Mouse (Mus musculus): ENCODE measurements at regions not wholly inside any gene's neighbourhood (a gene's known extent, or its start where the extent isn't known, plus 50 kb on each side); places are given as distances from the start of the nearest gene placed in this dataset.

GRCm38 (mm10) chr4:58720682-58721081 lies 66.8 kb downstream of the Olfr267 start:
- TF ChIP-seq HCFC1 (IDR thresholded peaks at IDR 0.05; ENCODE audit: low read depth, low read length) (no peak), USF1 (IDR thresholded peaks at IDR 0.05; ENCODE audit: low read depth, low read length) (no peak)

All from MEL (cell line).